Mouse (Mus musculus) liver, embryonic 12.5 days (tissue): ENCODE measurements around the gene Man1a. TPM values are rescaled to one million over a fixed set of nuclear protein-coding genes. Genes with fewer than 3 reads are reported as not detected.

Experiments
- ATAC-seq: fragments of 200-750 bp; cut with Nextera tagmentation; 2 replicates; pipeline ENCODE4 v1.8.0; 2017; ENCODE audit warnings: moderate number of reproducible peaks, mild to moderate bottlenecking, moderate library complexity
- H3K27ac ChIP-seq: fragments of 300-500 bp; sonication (generic); 2 replicates; pipeline ENCODE4 v1.5.1; 2016; ENCODE audit warnings: mild to moderate bottlenecking
- H3K27me3 ChIP-seq: fragments of 300-500 bp; sonication (generic); replicated peaks from 2 replicates; pipeline ENCODE4 v1.6.1; 2016; ENCODE audit warnings: mild to moderate bottlenecking, moderate library complexity
- H3K36me3 ChIP-seq: fragments of 300-500 bp; sonication (generic); 2 replicates; pipeline ENCODE4 v1.6.1; 2016; ENCODE audit warnings: mild to moderate bottlenecking, moderate library complexity
- H3K4me1 ChIP-seq: fragments of 300-500 bp; sonication (generic); 2 replicates; pipeline ENCODE4 v1.6.1; 2016
- H3K4me2 ChIP-seq: fragments of 300-500 bp; sonication (generic); 2 replicates; pipeline ENCODE4 v1.6.1; 2016; ENCODE audit warnings: mild to moderate bottlenecking, moderate library complexity
- H3K4me3 ChIP-seq: fragments of 300-500 bp; sonication (generic); 2 replicates; pipeline ENCODE4 v1.5.1; 2016; ENCODE audit warnings: mild to moderate bottlenecking, moderate library complexity
- H3K9ac ChIP-seq: fragments of 300-500 bp; sonication (generic); 2 replicates; pipeline ENCODE4 v1.6.1; 2016; ENCODE audit warnings: mild to moderate bottlenecking, moderate library complexity
- H3K9me3 ChIP-seq: fragments of 300-500 bp; sonication (generic); replicated peaks from 2 replicates; pipeline ENCODE4 v1.6.1; 2016; ENCODE audit warnings: mild to moderate bottlenecking, moderate library complexity
- WGBS: fragments of 180-500 bp; shearing (Covaris S2); methylation state at CpG from one replicate; pipeline ENCODE4 v1.1.7; 2016; ENCODE audit not compliant: insufficient replicate concordance; 5-methylcytosine and 5-hydroxymethylcytosine counted together
- polyA plus RNA-seq: library from polyadenylated mRNA; unstranded; fragments of >200 nt; fragmentation: Nextera tagmentation; extraction: Ambion mirVana; gene quantifications from 2 replicates; pipeline ENCODE4 v1.2.1, GENCODE M21; 2016

The Man1a gene
- polyA plus RNA-seq, 1 experiment from 2014 or later, result 16.8 TPM

DNA sequence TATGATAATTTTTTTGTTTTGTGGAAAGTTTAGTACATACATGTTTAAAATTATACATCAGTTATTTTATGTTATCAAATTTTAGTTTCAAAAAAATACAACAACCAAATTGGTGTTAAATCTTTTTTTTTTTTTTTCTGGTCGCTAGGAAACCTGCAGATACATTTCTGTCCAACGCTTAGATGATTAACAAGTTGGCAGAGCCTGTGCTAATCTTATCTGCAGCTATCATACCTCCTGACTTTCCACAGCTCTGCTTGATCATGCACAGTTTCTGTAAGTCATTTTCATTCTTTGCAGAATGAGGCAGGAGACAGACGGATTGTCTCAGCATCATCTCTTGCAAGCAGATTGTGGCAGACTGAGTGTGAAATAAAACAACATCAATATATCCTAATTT lies 69.5 kb downstream of the Man1a start:
- WGBS, result 31% methylated on average over 3 of the region's 3 CpGs
- ATAC-seq, result no peak; the same call in 1 of the 2 replicates
- peaks cover 19% of the 10 kb centered on the region; the same call in 1 of the 2 replicates for H3K36me3 ChIP-seq
- no peaks in the 10 kb centered on the region for H3K27me3 ChIP-seq
- H3K9me3 ChIP-seq, result no peaks in the 10 kb centered on the region
- H3K4me2 ChIP-seq, result no peak overlapping the region
- H3K27ac ChIP-seq, result no peak overlapping the region
- peaks cover 16% of the 10 kb centered on the region for H3K4me1 ChIP-seq
- no peak overlapping the region for H3K4me3 ChIP-seq
- no peak overlapping the region for H3K9ac ChIP-seq

DNA sequence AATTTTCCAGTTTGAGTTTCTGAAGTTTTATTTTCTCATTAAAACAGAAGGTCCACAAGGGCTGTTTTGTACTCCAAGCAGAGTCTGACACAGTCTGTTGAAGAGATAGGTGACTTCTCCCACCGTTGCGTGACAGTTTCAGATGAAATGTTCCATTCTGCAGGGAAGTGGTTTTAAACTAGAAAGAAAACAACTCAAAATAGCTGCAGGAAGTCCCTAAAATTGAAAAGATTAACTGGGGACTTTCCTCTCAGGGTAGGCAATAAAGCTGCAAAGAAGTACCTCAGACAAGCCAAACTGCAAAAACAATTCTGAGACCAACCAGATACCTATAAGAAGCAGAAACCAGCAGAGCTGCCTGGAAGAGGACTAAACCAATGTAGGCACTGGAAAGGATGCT lies 70.6 kb downstream of the Man1a start:
- Histone ChIP-seq H3K9me3 (no peaks in the 10 kb centered on the region), H3K36me3 (peaks cover 19% of the 10 kb centered on the region; the same call in 1 of the 2 replicates), H3K4me2 (no peak overlapping the region), H3K4me3 (no peak overlapping the region), H3K4me1 (peaks cover 16% of the 10 kb centered on the region), H3K27me3 (no peaks in the 10 kb centered on the region), H3K27ac (no peak overlapping the region), H3K9ac (no peak overlapping the region)
- 63% methylated on average over 2 of the region's 2 CpGs for WGBS
- no peak for ATAC-seq

DNA sequence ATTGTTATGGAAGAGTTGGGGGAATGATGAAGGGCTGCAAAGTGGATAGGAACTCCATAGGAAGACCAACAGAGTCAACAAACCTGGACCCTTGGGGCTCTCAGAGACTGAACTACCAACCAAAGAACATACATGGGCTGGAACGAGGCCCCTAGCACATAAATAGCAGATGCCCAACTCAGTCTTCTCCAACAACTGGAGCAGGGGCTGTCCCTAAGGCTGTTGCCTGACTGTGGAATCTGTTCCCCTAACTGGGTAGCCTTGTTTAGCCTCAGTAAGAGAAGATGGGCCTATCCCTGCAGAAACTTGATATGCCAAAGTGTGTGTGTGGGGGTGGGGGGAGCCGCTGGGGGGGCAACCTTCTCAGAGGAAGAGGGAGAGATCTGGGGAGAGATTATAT lies 73.5 kb downstream of the Man1a start:
- H3K27ac ChIP-seq, result no peak overlapping the region
- no peak overlapping the region for H3K4me2 ChIP-seq
- H3K9me3 ChIP-seq, result no peaks in the 10 kb centered on the region
- H3K9ac ChIP-seq, result no peak overlapping the region
- H3K4me1 ChIP-seq, result peaks cover 24% of the 10 kb centered on the region
- no peak overlapping the region for H3K4me3 ChIP-seq
- peaks cover 17% of the 10 kb centered on the region; the same call in 1 of the 2 replicates for H3K36me3 ChIP-seq
- no peaks in the 10 kb centered on the region for H3K27me3 ChIP-seq
- WGBS, result 72% methylated on average over 2 of the region's 2 CpGs
- ATAC-seq, result no peak

DNA sequence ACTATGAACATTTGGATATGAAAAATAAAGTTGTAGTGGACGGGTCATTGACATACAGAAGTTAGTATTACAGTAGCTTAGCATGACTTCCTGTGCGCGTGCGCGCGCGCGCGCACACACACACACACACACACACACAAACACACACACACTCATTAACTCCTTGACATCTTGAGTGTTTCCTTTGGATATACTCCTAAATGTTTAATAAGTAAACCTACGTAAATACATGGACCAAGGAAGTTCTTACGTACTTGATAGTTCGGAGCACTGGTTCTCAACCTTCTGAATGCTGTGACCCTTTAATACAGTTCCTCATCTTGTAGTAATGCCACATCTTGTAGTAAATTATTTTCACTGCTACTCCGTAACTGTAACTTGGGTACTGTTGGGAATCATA lies 79.1 kb downstream of the Man1a start:
- no peak overlapping the region for H3K9ac ChIP-seq
- no peak for ATAC-seq
- no peak overlapping the region for H3K4me2 ChIP-seq
- H3K4me3 ChIP-seq, result no peak overlapping the region
- H3K4me1 ChIP-seq, result peaks cover 12% of the 10 kb centered on the region
- no peak overlapping the region; the same call in 1 of the 2 replicates for H3K27ac ChIP-seq
- no peaks in the 10 kb centered on the region for H3K27me3 ChIP-seq
- H3K36me3 ChIP-seq, result no peaks in the 10 kb centered on the region
- no peaks in the 10 kb centered on the region for H3K9me3 ChIP-seq
- 93% methylated on average over 13 of the region's 13 CpGs for WGBS

DNA sequence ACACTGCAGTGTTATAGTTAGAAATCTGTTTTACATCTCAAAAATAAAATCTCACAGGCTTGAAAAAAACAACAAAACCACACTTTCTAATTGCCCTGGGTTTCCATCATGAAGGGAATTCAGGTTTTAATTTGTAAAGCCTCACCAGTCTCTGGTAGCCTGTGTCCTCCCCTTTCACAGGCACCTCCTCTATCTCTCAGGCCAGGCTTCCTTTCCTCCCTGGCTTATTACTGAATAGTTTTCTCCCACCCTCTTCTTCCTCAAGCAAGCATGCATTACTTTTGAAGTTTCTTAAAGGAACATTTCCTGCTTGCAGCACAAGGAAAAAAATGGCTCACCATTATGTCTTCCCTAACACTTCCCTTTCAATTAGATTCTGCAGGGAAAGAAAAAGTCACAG lies 80.2 kb downstream of the Man1a start:
- Histone ChIP-seq H3K36me3 (no peaks in the 10 kb centered on the region), H3K4me2 (no peak overlapping the region), H3K4me1 (peaks cover 12% of the 10 kb centered on the region), H3K27me3 (no peaks in the 10 kb centered on the region), H3K9me3 (no peaks in the 10 kb centered on the region), H3K9ac (no peak overlapping the region), H3K4me3 (no peak overlapping the region), H3K27ac (no peak overlapping the region)
- ATAC-seq, result no peak

DNA sequence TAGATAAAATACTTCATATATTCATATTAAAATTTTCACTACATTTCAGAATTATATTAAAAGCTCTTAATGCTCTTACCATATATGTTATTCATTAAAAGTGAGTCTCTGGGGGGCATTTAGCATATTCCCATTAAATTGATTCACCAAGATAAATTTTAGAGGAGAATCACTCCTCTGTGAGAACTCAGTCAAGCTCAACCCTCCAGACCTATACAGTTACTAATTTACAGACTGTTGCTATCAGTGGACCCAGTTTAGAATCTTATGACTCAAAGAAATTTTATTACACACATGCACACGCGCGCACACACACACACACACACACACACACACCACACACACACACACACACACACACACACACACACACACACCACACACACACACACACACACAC lies 81.8 kb downstream of the Man1a start:
- no peak for ATAC-seq
- Histone ChIP-seq H3K4me2 (no peak overlapping the region), H3K4me1 (peaks cover 4% of the 10 kb centered on the region; the same call in 1 of the 2 replicates), H3K36me3 (no peaks in the 10 kb centered on the region), H3K9ac (no peak overlapping the region), H3K27ac (no peak overlapping the region), H3K9me3 (no peaks in the 10 kb centered on the region), H3K27me3 (no peaks in the 10 kb centered on the region), H3K4me3 (no peak overlapping the region)
- WGBS, result 93% methylated on average over 3 of the region's 3 CpGs

DNA sequence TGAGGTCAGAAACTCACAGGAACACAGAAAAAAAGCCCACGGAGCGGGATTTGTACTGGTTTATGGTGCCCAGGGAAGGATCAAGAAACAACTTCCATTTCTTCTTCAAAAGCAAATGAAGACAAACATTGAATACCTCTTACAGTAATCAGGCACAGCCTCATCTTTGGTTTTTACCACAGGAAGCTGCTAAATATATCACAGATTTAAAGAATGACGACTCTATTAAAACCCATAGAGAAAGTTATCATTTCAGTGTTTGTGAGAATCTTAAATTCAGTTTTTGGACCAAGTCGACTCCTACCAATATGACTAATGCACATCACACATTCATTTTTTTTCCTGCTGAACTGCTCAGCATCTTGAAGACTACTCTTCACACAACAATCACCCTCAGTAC lies 86.0 kb downstream of the Man1a start:
- Histone ChIP-seq H3K9me3 (no peaks in the 10 kb centered on the region), H3K4me3 (no peak overlapping the region), H3K4me1 (no peaks in the 10 kb centered on the region), H3K27ac (no peak overlapping the region), H3K27me3 (no peaks in the 10 kb centered on the region), H3K36me3 (0 out of 2 replicates have a peak, but pooled peaks cover 3% of the 10 kb centered on the region), H3K4me2 (no peak overlapping the region), H3K9ac (no peak overlapping the region)
- 67% methylated on average over 4 of the region's 4 CpGs for WGBS
- no peak for ATAC-seq

DNA sequence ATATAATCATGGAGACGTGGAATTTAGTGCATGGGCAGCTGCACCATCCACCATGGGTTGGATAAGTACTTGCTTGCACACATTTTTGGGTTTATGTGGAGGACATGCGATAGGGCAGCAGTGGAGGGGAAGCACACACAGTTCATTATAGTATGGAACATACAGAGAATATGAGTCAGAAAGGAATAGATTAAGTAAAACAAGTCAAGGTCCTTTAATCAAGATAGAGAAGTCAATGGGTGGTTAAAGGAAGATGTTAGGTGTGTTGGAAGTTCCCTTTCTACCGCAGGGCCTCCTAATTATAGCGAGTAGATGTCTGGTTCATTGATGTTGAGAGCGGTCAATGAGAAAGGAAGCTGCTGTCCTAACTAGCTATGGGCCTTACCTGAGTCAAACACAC lies 91.5 kb downstream of the Man1a start:
- WGBS, result 86% methylated on average over 5 of the region's 5 CpGs
- Histone ChIP-seq H3K9me3 (no peaks in the 10 kb centered on the region), H3K4me3 (no peak overlapping the region), H3K27me3 (no peaks in the 10 kb centered on the region), H3K9ac (no peak overlapping the region), H3K27ac (no peak overlapping the region), H3K36me3 (peaks cover 11% of the 10 kb centered on the region; the same call in 1 of the 2 replicates), H3K4me1 (no peaks in the 10 kb centered on the region), H3K4me2 (no peak overlapping the region)
- ATAC-seq, result no peak

DNA sequence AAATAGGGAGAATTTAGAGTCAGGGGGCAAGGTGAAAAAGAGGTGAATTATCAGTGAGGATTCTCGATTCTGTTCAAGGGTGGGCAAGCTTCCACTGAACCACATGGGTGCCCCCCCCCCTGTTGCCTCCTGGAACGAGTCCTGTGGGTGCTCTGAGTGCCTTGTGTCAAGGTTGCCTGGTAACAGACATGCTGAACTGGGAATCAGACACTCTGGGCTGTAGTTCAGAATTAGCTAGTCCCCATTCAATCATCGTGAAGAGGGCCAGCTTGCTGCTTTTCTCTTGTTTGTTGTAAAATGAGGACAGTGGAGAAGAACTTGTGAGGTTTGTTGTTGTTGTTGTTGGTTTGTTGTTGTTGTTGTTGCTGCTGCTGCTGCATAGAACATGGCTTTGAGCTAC lies 92.3 kb downstream of the Man1a start:
- Histone ChIP-seq H3K4me1 (no peaks in the 10 kb centered on the region), H3K27me3 (no peaks in the 10 kb centered on the region), H3K4me3 (no peak overlapping the region), H3K36me3 (peaks cover 11% of the 10 kb centered on the region; the same call in 1 of the 2 replicates), H3K9ac (no peak overlapping the region), H3K4me2 (no peak overlapping the region), H3K27ac (no peak overlapping the region), H3K9me3 (no peaks in the 10 kb centered on the region)
- ATAC-seq, result no peak
- WGBS, result 79% methylated on average over 3 of the region's 3 CpGs

DNA sequence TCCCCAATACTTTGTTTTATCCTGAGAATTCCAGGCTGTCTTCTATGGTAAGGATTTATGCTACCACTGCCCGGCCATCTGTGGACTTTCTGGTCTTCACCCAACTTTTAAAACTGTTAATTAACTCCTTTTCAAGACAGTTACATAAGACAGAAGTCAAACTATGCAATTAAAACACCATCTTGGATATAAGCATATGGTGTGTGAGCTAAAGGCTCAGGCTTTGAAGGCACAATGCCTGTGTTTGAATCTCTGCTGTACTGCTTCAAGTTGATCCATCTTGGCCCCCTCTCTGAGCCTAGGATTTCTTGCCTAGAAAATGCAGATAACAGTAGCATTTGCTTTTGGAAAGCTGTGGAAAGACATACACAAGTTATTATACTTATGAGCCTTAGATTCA lies 97.8 kb downstream of the Man1a start:
- no peak overlapping the region for H3K4me2 ChIP-seq
- H3K36me3 ChIP-seq, result peaks cover 7% of the 10 kb centered on the region; the same call in 1 of the 2 replicates
- no peak overlapping the region for H3K4me3 ChIP-seq
- H3K9ac ChIP-seq, result no peak overlapping the region
- H3K27ac ChIP-seq, result no peak overlapping the region
- H3K27me3 ChIP-seq, result no peaks in the 10 kb centered on the region
- WGBS, result 72% methylated on average over 1 of the region's 1 CpGs
- no peak for ATAC-seq
- no peaks in the 10 kb centered on the region for H3K4me1 ChIP-seq
- H3K9me3 ChIP-seq, result no peaks in the 10 kb centered on the region

DNA sequence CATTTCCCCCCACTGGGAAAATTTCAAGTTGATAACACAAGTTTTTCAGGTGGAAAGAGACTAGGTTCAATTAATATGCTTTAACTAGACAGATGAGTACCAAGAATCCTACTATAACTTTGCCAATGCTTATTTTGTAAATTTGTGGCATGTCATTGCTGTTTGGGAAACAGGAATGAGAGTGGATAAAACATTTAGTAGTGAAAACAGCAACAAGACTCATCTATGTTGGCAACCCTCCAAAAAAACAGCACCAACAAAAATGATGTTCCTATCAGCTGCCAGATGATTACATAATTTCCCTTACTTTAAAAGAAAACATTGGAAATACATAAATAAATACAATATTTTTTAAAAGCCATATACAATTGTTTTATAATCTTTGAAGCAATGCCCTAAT lies 102.2 kb downstream of the Man1a start:
- H3K27me3 ChIP-seq, result no peaks in the 10 kb centered on the region
- no peaks in the 10 kb centered on the region for H3K4me1 ChIP-seq
- H3K4me3 ChIP-seq, result no peak overlapping the region
- ATAC-seq, result no peak
- H3K9ac ChIP-seq, result no peak overlapping the region
- 0 out of 2 replicates have a peak, but pooled peaks cover 3% of the 10 kb centered on the region for H3K36me3 ChIP-seq
- H3K4me2 ChIP-seq, result no peak overlapping the region
- no peaks in the 10 kb centered on the region for H3K9me3 ChIP-seq
- H3K27ac ChIP-seq, result no peak overlapping the region

DNA sequence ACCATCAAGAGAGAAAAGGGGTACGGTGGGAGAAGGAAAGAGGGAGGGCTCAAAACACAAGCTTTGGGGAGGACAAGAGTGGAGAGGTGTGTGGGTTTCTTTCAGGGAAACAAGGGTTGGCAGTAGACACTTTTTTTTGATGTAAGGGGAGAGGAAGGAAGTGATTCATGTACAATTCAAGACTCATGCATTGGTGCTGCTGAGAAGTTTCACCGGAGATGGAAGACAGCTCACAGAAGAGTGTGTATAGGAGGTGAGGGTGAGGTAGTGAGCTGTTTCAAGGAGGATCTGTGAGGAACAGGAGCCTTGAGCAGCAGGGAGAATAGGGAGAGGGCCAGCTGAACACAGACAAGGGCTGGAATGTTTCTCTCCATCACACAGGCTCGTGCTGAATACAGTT lies 116.7 kb downstream of the Man1a start:
- WGBS, result 62% methylated on average over 3 of the region's 3 CpGs
- ATAC-seq, result no peak
- Histone ChIP-seq H3K4me1 (no peaks in the 10 kb centered on the region), H3K36me3 (no peaks in the 10 kb centered on the region), H3K9ac (no peak overlapping the region), H3K4me3 (no peak overlapping the region), H3K9me3 (no peaks in the 10 kb centered on the region), H3K27ac (no peak overlapping the region), H3K4me2 (no peak overlapping the region), H3K27me3 (no peaks in the 10 kb centered on the region)

DNA sequence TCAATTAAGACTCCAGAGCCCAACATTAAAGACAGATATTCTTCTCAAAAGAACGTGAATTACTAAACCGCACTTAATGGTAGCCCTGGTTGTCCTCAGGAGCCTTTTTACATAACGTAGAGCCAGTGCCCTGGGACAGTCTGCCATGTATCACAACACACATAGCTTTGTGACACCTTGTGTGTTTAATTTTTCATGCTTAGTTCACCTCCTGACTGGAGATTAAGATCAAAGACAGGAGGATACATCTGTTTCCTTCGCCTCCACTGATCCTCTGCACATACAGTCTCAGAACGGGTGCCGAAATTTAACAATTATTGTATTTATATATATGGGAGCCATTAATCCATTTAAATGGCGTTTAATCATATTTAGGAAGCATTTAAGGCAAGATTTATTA lies 134.8 kb downstream of the Man1a start:
- Histone ChIP-seq H3K4me3 (no peak overlapping the region), H3K9ac (no peak overlapping the region), H3K4me2 (no peak overlapping the region), H3K9me3 (no peaks in the 10 kb centered on the region), H3K27ac (no peak overlapping the region), H3K27me3 (no peaks in the 10 kb centered on the region), H3K36me3 (no peaks in the 10 kb centered on the region), H3K4me1 (no peaks in the 10 kb centered on the region)
- WGBS, result 78% methylated on average over 7 of the region's 7 CpGs
- no peak for ATAC-seq
